Mouse (Mus musculus): Measurements from ENCODE around the gene Tlnrd1. TPM values are rescaled to one million over a fixed set of nuclear protein-coding genes. Genes with fewer than 3 reads are reported as not detected.

The Tlnrd1 gene
- polyA plus RNA-seq, 1 experiment from 2014 or later: 8.9 TPM

DNA sequence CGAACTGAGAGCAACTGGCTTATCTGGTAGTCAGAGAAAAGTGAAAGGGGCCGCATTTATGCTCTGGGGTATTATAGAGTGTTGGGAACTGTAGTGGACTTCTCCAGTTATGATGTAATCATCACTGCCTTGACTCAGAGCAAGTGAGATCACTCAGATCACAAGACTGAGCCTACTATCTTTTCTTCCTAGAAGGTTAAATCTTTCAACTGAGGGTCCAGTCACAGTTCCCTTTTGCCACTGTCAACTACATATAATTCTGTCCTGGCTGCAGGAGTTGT is 27.0 kb downstream of the Tlnrd1 start:
- no peak for DNase-seq
- ATAC-seq (ENCODE audit: low read depth): no peak
- 46% methylated on average over 2 of the region's 2 CpGs for WGBS (ENCODE audit: insufficient replicate concordance)
- peaks cover 6% of the 10 kb centered on the region; the same call in 1 of the 2 replicates for H3K4me1 ChIP-seq (replicated peaks)
- no peak overlapping the region for H3K27ac ChIP-seq
- H3K4me2 ChIP-seq: no peak overlapping the region
- H3K9ac ChIP-seq: no peak overlapping the region
- no peaks in the 10 kb centered on the region for H3K9me3 ChIP-seq (replicated peaks)
- H3K27me3 ChIP-seq: no peaks in the 10 kb centered on the region
- H3K4me3 ChIP-seq (replicated peaks): no peak overlapping the region
- H3K36me3 ChIP-seq: no peaks in the 10 kb centered on the region

DNA sequence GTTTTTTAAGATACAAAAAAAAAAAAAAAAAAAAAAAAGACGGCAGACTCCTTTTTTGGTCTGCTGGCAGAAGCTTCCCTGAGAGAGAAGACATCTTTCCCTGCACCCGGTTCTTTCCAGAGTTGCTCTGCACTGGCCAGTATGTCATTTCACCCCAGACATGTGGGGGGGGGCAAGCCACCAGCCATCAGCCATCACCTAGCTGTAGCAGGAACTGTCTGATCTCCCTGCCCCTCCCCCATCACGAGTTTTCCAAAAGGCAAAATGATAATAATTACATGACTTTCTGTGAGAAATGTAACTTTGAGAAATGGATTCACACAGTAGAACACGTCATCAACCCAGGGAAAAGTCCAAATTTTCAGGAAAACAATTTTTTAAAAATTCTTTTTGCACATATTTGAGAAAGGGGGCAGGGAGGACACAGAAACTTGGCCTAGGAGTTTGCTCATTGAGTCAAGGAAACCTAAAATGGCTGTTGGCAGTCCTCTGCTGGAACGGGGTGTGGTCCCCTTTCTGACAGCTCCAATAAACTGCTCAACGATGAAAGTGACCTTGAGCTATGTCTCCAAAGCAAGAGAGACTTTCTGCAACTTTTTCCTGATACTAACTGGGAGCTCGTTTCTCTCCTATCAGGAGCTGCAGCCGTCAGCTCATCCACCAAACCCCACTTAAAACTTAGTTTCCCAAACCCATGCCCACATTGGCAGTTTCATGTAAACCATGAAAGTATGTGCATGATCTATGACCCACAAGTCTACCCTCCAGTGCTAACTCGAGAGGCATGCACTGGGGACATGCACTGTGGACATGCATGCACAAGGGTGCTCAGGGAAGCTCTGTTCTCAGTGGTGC is 27.5 kb downstream of the Tlnrd1 start:
- DNase-seq: no peak
- Histone ChIP-seq H3K27me3 (no peaks in the 10 kb centered on the region), H3K36me3 (no peaks in the 10 kb centered on the region), H3K4me2 (no peak overlapping the region), H3K27ac (no peak overlapping the region), H3K4me1 (replicated peaks) (peaks cover 7% of the 10 kb centered on the region; the same call in 1 of the 2 replicates), H3K9me3 (replicated peaks) (no peaks in the 10 kb centered on the region), H3K4me3 (replicated peaks) (no peak overlapping the region), H3K9ac (no peak overlapping the region)
- 58% methylated on average over 9 of the region's 9 CpGs for WGBS (ENCODE audit: insufficient replicate concordance)
- ATAC-seq (ENCODE audit: low read depth): no peak

DNA sequence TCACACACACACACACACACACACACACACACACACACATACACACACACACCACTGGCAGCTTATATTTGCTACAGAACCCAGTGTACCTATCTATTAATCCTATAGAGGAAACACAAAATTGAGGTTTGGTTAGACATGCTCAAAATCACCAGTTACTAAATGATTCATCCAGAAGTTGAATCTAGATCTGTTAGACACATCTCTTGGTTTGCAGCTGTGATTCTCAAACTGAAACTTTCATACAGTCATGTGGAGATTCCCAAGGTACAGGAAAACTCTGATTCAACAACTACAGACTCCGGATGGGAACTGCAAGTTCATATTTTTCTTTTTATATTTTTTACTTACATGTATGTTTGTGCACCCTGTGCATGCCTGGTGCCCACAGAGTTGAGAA is 28.9 kb downstream of the Tlnrd1 start:
- H3K27me3 ChIP-seq: no peaks in the 10 kb centered on the region
- no peaks in the 10 kb centered on the region for H3K36me3 ChIP-seq
- H3K4me3 ChIP-seq (replicated peaks): no peak overlapping the region
- H3K9me3 ChIP-seq (replicated peaks): no peaks in the 10 kb centered on the region
- no peak overlapping the region for H3K4me2 ChIP-seq
- DNase-seq (no peak), ATAC-seq (ENCODE audit: low read depth) (no peak)
- H3K9ac ChIP-seq: no peak overlapping the region
- peaks cover 10% of the 10 kb centered on the region; the same call in 1 of the 2 replicates for H3K4me1 ChIP-seq (replicated peaks)
- 74% methylated on average over 1 of the region's 1 CpGs for WGBS (ENCODE audit: insufficient replicate concordance)
- H3K27ac ChIP-seq: no peak overlapping the region

DNA sequence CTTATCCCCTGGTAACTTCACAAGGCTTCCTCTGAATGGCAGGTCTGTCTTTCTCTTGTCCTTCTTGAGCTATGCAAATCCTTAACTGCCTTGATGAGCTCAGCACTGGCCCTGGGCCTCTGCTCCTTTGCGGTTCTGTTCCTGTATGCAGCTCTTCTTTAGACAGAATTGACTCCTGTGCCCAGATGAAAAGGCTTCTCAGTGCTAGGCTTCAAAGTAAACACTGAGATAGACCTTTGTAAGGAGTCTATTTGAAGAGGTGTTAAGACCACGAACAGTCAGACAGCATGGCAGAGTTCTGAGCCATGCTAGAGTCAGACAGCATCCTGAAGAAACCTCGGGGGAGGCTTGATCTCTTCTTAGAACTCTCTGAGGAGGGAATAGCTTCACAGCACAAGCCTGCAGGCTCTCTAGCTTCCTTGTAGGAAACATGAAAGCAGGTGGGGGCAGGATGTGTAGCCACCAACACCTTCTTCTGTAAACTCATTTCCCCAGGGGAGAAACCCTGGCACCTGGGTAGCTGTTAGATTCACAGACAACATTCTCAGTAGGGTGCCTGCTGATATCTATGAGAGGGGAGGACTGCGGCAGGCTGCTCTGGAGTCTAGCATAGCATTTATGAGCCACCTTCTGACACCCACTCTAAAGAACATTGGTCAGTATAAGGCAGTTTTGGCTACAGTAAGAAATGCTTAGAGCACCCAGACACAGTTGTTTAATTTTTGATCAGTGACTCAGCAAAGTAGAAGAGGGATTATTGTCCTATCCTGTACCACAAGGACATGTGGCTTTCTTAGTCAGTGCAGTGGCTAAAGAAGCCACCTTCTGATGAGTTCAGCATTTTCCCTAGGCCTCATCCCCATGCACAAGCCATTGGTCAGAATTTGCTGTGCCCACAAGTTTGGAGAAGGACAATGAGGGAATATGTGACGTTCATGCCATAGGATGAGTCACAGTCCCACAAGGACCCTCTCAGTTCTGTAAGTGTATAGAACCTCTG is 31.4 kb downstream of the Tlnrd1 start:
- Histone ChIP-seq H3K27ac (no peak overlapping the region), H3K27me3 (no peaks in the 10 kb centered on the region), H3K4me2 (no peak overlapping the region), H3K9me3 (replicated peaks) (no peaks in the 10 kb centered on the region), H3K9ac (no peak overlapping the region), H3K36me3 (no peaks in the 10 kb centered on the region), H3K4me3 (replicated peaks) (no peak overlapping the region), H3K4me1 (replicated peaks) (peaks cover 10% of the 10 kb centered on the region; the same call in 1 of the 2 replicates)
- 44% methylated on average over 5 of the region's 5 CpGs for WGBS (ENCODE audit: insufficient replicate concordance)
- ATAC-seq (ENCODE audit: low read depth) (no peak), DNase-seq (no peak)

DNA sequence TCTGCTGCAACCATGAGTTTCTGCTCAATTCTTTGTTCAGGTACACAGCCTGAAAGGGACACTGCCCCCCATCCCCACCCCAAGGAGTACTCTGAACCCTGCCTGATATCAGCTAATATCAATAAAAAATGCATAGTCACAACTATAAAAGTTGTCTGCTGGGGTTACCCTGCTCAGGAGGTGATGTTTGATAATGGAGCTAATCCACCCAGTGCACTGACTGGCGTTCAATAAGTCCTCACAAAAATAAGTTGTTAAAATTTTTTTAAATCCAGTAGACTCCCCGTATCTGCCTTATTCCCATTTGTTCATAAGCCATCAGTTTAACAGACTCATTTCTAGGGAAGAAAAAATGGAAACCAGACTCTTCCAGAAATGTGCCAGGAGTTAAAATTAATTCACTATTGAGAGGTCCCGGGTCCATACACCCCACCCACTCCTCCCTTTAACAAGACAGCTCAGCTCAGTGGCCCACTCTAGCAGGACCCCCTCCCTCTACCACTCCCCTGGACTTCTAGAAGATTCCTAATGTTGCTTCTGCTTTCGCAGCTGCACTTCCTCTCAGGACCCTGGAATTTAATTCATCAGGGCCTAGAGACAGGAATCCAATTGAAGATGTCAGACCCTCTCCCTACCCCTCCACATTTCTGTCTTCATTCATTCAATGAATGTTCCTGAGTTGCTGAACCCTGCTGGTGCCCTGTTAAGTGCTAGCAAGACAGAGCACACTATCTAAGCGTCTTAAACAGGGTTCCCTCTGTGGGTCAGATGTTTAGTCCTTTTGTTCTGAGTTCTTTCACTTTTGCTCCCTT is 32.3 kb downstream of the Tlnrd1 start:
- Histone ChIP-seq H3K4me1 (replicated peaks) (peaks cover 13% of the 10 kb centered on the region; the same call in 1 of the 2 replicates), H3K27me3 (no peaks in the 10 kb centered on the region), H3K4me3 (replicated peaks) (no peak overlapping the region), H3K27ac (no peak overlapping the region), H3K9me3 (replicated peaks) (no peaks in the 10 kb centered on the region), H3K4me2 (no peak overlapping the region), H3K36me3 (no peaks in the 10 kb centered on the region), H3K9ac (no peak overlapping the region)
- DNase-seq: no peak
- peak; percentile 34; the same call in 1 of the 2 replicates for ATAC-seq (ENCODE audit: low read depth)
- WGBS (ENCODE audit: insufficient replicate concordance): 53% methylated on average over 5 of the region's 5 CpGs

DNA sequence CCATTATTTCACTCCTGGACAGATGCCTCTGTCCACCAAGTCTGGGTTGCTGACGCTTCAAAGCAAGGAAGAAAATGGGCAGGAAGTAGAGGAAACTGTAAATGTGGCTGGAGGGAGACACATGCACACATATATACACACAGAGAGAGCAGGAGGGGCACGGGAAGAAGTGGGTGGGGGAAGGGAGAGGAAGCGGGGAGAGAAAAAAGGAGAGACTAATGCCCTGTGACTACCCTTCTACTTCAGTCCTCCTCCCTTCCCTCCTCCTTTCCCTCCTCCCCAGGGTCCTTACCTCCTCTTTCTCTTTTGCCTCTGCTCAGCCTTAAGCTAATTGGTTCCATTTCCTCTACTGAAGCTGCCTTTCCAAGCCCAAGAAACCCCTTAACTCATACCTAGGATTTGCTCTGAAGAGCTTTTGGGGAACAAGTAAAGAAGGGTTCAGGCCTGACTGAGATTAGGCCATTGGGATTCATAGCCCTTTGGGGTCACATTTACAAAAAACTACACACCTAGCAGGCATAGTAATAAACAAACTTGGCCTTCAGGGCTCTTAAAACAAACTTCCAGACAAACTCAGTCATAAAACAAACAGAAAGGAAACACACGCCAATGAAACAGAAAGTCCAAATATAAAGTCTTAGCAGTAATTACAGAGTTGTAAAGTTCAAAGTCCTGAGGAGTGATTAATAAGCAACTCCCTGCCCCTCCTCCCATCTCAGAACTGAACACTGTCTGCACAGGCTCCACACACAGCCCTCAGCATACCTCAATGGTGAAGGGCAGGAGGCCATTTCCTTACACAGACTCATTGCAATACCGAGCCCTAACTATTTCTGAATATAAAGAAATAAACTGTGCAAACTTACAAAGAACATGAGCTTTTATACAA is 36.7 kb downstream of the Tlnrd1 start:
- no peak overlapping the region for H3K9ac ChIP-seq
- H3K36me3 ChIP-seq: no peaks in the 10 kb centered on the region
- 0 out of 2 replicates have a peak overlapping the region, but pooled peaks have one; percentile 19 for H3K27ac ChIP-seq
- no peak overlapping the region for H3K4me2 ChIP-seq
- H3K4me1 ChIP-seq (replicated peaks): peaks cover 11% of the 10 kb centered on the region
- no peak overlapping the region for H3K4me3 ChIP-seq (replicated peaks)
- H3K27me3 ChIP-seq: no peaks in the 10 kb centered on the region
- ATAC-seq (ENCODE audit: low read depth) (no peak), DNase-seq (no peak)
- 41% methylated on average over 5 of the region's 5 CpGs for WGBS (ENCODE audit: insufficient replicate concordance)
- no peaks in the 10 kb centered on the region for H3K9me3 ChIP-seq (replicated peaks)

DNA sequence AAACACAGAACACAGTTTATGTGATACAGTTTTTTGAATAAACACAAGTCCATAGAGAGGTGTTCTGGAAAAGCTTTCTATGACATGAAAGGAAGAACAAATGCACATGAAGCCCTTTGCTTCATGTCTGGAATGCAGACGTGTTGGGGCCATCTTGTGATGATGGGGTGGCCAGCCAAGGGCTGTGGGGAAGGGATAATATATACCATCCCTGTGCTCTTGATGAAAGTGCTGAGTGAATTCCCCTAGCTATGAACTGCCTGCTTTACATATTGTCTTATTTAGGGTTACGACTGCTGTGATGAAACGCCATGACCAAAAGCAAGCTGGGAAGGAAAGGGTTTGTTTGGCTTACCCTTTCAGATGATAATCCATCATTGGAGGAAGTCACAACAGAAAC is 39.3 kb downstream of the Tlnrd1 start:
- peaks cover 4% of the 10 kb centered on the region for H3K4me1 ChIP-seq (replicated peaks)
- H3K9me3 ChIP-seq (replicated peaks): no peaks in the 10 kb centered on the region
- H3K27me3 ChIP-seq: no peaks in the 10 kb centered on the region
- no peak for ATAC-seq (ENCODE audit: low read depth)
- no peak overlapping the region for H3K4me3 ChIP-seq (replicated peaks)
- no peak for DNase-seq
- no peak overlapping the region for H3K27ac ChIP-seq
- H3K4me2 ChIP-seq: no peak overlapping the region
- H3K36me3 ChIP-seq: no peaks in the 10 kb centered on the region
- whole genome bisulfite sequencing (ENCODE audit: insufficient replicate concordance): 81% methylated on average over 3 of the region's 3 CpGs
- H3K9ac ChIP-seq: no peak overlapping the region

DNA sequence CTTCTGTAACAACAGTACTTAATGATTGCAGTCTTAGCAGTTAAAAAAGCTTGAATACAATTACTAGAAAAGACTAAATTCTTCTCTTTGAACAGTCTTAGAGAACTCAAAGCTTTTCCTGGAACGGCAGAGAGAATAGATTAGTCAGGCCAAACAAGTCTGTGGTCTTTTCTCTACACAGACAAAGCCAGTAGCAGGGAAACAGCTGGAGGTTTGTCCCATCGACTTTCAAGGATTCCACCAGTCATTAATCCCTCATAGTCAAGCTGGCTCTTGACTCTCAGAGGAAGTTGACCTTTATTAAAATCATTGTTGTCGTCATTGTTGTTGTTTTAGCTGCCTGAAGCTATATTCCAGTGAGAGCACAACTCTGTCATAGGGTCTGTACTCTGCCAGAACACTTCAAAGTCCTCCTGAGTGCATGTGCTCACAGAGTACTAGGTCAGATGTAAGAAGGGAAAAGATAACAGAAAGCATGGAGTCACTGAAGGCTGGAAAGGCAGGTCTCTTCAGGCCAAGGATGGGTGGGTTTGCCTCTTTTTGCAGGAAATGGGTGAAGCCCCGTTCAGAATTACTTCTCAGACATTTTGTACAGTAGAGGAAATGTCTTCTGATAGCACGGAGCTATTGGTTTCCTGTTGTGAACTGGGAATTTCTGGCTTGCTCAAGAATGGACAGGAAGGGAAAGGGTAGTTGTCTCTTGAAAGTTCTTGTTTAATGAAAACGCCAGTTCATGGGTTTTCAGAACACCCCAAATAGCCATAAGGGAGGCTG is 41.4 kb downstream of the Tlnrd1 start:
- no peaks in the 10 kb centered on the region for H3K9me3 ChIP-seq (replicated peaks)
- H3K4me1 ChIP-seq (replicated peaks): peaks cover 7% of the 10 kb centered on the region
- H3K9ac ChIP-seq: no peak overlapping the region
- H3K27ac ChIP-seq: no peak overlapping the region
- no peak overlapping the region for H3K4me2 ChIP-seq
- ATAC-seq (ENCODE audit: low read depth): no peak
- H3K27me3 ChIP-seq: no peaks in the 10 kb centered on the region
- 22% methylated on average over 6 of the region's 6 CpGs for WGBS (ENCODE audit: insufficient replicate concordance)
- no peak for DNase-seq
- no peaks in the 10 kb centered on the region for H3K36me3 ChIP-seq
- no peak overlapping the region for H3K4me3 ChIP-seq (replicated peaks)

DNA sequence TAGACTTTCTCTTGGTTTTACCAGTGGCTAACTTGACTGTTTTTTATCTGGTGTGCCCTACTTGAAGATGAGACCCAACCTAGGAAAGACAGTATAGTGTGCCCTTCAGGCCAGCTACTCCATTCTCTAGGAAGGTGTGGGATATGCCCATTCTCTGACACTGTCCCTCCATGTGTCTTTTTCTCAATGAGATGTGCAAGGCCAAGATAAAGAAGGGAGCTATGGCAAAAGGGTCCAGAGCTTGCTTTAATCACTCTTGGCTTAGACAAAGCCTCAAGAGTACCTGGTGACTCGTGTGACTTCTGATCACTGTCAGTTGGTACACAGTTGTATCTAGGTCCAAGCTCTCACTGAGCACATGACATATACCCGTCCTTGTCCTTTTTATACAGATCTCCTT is 44.0 kb downstream of the Tlnrd1 start:
- no peaks in the 10 kb centered on the region for H3K36me3 ChIP-seq
- no peak overlapping the region for H3K9ac ChIP-seq
- H3K9me3 ChIP-seq (replicated peaks): no peaks in the 10 kb centered on the region
- no peaks in the 10 kb centered on the region for H3K27me3 ChIP-seq
- H3K27ac ChIP-seq: no peak overlapping the region
- H3K4me2 ChIP-seq: no peak overlapping the region
- H3K4me3 ChIP-seq (replicated peaks): no peak overlapping the region
- H3K4me1 ChIP-seq (replicated peaks): peaks cover 3% of the 10 kb centered on the region; the same call in 1 of the 2 replicates
- DNase-seq (no peak), ATAC-seq (ENCODE audit: low read depth) (no peak)
- 42% methylated on average over 2 of the region's 2 CpGs for WGBS (ENCODE audit: insufficient replicate concordance)

All from liver, embryonic 13.5 days (tissue).